Mouse (Mus musculus) thymus, postnatal 0 days (tissue): ENCODE measurements around the gene Coro2b. TPM values are rescaled to one million over a fixed set of nuclear protein-coding genes. Genes with fewer than 3 reads are reported as not detected.

ENCODE experiments used
- DNase-seq: peaks from one replicate; pipeline ENCODE4 v3.0.0-alpha.2; 2015; ENCODE audit warnings: low spot score
- polyA plus RNA-seq: library from polyadenylated mRNA; unstranded; fragments of >200 nt; fragmentation: Nextera tagmentation; extraction: Ambion mirVana; gene quantifications from 2 replicates; pipeline ENCODE4 v1.2.1, GENCODE M21; 2015

Gene Coro2b
- polyA plus RNA-seq = 3.1 and 3.4 TPM in 2 replicates

- peak; percentile 65 for DNase-seq
Observed at GRCm38 (mm10) chr9:62536655-62537631, at the start of gene Coro2b. TSS of gene Coro2b (minus strand) at chr9:62537044.

DNA sequence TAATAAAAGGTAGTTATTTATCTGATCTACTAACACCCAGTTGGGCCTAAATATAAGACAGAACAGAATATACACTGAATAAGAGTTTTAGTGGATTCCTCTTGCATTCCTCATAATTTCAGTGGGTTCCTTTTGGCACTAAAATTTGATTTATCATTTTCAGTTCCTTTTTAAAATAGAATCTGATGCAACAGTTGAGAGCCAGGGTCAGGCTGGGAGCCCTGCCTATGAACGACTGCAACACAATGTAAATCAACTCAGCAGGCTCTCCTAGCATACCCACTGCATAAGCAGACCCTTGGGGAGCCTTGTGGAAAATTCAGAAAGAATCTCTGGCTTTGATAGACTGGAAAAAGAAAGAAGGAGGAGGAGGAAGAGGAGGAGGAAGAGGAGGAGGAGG is 40.7 kb upstream of the Coro2b start:
- no peak for DNase-seq

GRCm38 (mm10) chr9:62569121-62569520 is 32.3 kb upstream of the Coro2b start:
- no peak for DNase-seq

DNA sequence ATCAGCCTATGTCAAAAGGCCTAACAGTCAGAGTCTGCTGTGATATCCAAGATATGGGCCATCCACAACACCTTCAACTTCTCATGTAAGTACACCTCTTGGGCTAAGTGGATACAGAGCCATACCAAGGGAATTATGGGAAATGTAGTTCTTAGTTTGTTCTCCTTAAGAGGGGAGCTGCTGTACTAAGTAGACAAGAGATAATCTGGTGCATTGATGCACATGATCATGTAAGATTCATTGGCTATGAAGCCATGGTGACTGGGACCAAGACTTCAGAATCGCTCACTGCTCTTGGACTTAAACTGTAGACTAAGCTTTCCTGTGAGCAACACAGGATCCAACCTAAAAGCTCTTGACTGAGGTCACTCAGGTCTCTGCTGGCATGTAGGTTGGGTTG is 31.0 kb upstream of the Coro2b start:
- no peak for DNase-seq

GRCm38 (mm10) chr9:62562236-62562635 is 25.4 kb upstream of the Coro2b start:
- DNase-seq = no peak

DNA sequence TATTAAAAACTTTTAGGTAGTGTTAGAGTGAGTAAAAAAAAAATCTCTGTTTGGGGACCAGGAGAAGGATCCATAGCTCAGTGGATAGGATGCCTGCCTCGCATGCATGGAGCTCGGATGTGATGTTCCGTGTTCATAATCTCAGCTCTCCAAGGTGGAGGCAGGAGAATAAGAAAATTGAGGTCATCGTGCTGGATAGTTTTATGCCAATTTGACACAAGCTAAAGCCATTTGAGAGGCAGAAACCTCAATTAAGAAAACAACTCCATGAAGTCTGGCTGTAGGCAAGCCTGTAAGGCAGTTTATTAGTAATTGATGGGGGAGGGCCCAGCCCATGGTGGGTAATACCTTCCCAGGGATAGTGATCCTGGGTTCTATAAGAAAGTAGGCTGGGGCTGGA is 23.6 kb upstream of the Coro2b start:
- DNase-seq = no peak

DNA sequence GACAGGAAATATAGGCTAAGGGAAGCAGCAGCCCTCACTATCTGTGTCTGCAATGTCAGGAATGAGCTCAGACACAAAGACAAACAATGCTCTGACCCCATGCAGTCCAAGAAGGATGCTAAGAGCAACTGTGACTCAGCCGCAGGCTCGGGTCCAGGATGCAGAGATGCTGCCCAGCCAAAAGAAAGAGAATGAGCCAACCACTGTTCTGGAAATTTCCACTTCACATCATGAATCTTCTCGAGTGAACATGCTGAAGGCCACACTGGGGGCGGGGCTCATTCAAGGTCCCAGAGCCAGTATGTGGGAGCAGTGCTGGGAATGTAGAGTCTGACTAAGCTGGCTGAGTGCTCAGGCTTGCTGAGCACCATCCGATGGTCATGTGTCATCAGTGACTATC is 23.2 kb upstream of the Coro2b start:
- DNase-seq = no peak

- DNase-seq = no peak
Observed at GRCm38 (mm10) chr9:62559446-62559845, 22.6 kb upstream of the Coro2b start.

GRCm38 (mm10) chr9:62558058-62558457 is 21.2 kb upstream of the Coro2b start:
- no peak for DNase-seq

GRCm38 (mm10) chr9:62556748-62557147 is 19.9 kb upstream of the Coro2b start:
- DNase-seq = no peak

DNA sequence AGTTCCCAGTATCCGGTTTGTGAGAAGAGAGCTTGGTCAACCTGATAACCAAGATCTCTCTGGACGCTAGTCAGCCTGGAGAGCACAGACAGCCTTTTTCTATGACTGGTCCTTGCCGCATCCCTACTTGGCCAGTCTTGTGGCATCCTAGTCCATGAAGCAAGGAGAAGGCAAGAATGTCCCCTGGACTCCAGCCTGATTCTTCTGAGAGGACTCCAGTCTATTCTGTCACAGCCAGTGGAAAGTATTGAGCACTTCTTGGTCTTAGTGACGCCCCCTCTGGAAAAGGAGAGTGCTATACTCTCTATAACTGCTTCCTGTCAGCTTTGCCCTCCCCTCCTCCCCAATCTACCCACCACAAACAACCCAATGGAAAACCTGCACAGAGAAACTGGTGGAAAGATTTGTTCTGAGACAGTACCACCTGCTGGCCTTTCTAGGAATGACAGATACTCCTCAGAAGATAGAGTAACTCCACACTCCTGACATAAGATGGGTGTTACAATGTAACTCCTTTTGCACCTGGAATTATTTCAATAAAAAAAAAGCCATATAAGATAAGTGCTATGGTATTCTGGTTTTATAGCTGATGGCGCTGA is 18.5 kb upstream of the Coro2b start:
- DNase-seq = peak; percentile 71

GRCm38 (mm10) chr9:62554606-62555005 is 17.8 kb upstream of the Coro2b start:
- no peak for DNase-seq

DNA sequence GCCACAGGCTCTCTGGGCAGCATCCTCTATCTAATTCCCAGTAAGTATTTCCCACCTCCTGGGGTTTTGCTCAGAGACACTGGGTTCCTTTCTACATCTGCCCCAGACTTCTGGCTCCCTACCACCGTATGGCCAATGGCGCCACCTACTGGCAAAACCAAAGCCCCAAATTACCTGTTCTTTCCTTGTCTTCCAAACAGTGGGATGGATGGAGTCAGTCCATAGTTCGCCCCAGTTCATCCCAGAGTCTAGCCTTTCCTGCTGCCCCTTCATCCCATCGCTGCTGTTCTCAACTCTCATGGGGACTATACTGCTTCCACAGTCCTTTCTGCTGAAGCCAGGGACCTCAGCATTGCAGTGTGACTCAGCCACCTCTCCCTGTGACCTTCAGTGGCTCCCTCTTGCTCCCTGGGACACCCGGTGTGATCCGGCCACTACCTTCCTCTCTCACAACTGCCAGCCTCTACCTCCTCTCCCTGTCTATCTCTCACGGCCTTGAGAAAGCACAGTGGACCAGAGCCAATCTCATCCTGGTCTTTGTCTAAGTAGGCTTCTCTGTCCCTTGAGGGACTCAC is 16.6 kb upstream of the Coro2b start:
- DNase-seq = peak; percentile 66

DNA sequence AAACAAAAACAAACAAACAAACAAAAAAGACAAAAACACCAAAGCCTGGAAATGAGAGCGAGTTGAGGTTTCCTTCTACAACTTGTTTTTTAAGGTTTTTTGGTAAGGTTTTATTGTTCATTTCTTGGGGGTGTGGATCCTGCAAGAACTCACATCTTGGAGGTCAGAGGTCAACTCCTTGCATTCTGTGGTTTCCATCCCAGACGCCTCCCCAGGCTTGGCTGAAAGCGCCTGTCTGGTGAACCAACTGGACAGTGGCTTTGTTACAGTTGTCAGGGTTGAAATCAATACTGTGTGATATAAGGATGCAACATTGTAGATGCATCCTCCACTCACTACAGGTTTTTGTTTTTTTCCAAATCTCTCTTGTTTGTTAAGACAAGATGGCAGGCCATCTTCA is 14.7 kb upstream of the Coro2b start:
- DNase-seq = no peak

GRCm38 (mm10) chr9:62550661-62551093 is 13.8 kb upstream of the Coro2b start:
- peak; percentile 81 for DNase-seq

- peak; percentile 78 for DNase-seq
Observed at GRCm38 (mm10) chr9:62549809-62550208, 13.0 kb upstream of the Coro2b start.

- no peak for DNase-seq
Observed at GRCm38 (mm10) chr9:62547476-62547875, 10.6 kb upstream of the Coro2b start.

DNA sequence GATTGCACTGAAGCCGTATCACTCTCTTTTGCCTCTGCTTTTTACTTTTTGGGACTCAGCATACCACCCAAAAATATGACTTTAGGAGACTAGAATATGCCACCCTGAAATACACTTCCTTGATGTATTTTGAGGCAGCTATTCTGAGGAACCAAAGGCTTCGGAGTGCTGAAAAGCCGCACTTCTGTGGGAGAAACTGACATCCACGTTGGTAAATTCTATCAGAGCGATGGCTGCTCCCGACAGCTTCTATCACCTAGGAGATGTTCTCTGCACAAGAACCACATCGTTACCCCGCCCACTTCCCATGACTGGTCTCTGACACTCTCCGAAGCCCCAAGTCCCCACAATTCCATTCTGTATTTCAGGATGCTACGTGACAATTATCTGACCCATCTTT is 8.0 kb upstream of the Coro2b start:
- DNase-seq = no peak

DNA sequence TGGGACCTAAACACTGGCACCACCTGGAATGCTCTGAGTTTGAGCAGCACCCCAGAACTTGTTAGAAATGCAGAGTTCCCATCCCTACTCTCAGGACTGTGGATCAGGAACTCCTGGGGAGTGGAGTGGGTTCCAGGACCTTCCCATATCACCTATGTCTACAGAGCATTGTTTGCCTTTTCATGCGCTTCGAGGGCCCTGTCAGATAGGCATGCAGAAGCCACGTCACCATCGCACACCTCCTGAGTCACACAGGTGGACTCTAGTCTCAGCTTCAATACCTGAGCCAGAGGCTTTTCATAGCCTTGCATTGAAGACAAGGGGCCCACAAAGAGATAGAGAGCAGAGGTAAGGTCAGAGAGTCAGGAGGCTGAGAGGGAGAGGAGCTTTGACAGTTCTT is 7.0 kb upstream of the Coro2b start:
- no peak for DNase-seq

DNA sequence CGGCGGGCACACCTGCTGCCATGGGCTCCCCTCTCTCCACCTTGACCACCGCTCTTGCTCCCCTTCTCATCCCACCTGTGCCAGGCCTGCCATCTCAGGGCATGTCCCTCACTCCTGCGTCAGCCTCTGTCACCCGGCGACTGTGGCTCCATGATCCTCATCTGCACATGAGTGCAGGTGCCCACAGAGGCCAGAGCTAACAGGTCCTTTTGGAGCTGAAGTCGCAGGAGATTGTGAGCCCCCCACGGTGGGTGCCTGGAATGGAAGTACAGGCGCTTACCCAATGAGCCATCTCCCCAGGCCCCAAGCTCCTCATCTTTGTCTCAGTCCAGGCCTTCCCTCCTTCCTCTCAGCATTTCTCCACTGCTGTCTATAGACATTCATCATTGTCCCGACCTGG is 4.8 kb upstream of the Coro2b start:
- DNase-seq = no peak

GRCm38 (mm10) chr9:62541182-62541581 is 4.3 kb upstream of the Coro2b start:
- DNase-seq = peak; percentile 41

- no peak for DNase-seq
Observed at GRCm38 (mm10) chr9:62540736-62541135, 3.9 kb upstream of the Coro2b start.
